Mouse (Mus musculus) Patski (cell line): ENCODE data around the gene Rplp2. TPM values are rescaled to one million over a fixed set of nuclear protein-coding genes. Genes with fewer than 3 reads are reported as not detected.

Experiments
- ATAC-seq: fragments of 100-300 bp; one replicate; pipeline ENCODE4 v1.8.0; 2021
- CTCF ChIA-PET: fragments of 350-600 bp; sonication (Branson Sonifier 250); formaldehyde crosslinking; loops from one replicate; lab custom pipeline; 2022; ENCODE audit warnings: inconsistent platforms; lab: Charles Lee
- POLR2A ChIA-PET: fragments of 350-600 bp; sonication (Branson Sonifier 250); formaldehyde crosslinking; loops from one replicate; lab custom pipeline; 2022; ENCODE audit warnings: antibody characterized with exemption, inconsistent platforms; lab: Charles Lee
- DNase-seq: peaks from one replicate; pipeline ENCODE4 v3.0.0-alpha.2; 2011; ENCODE audit warnings: low read depth, low spot score
- H3K27me3 ChIP-seq: fragments of 371-371 bp; one replicate; pipeline ENCODE4 v1.5.1; 2021
- CTCF ChIP-seq: fragments of 100-300 bp; IDR thresholded peaks from one replicate; pipeline ENCODE4 v1.5.1; 2021
- in situ Hi-C: fragments of 300-500 bp; cut with MboI; formaldehyde crosslinking; loops from 3 replicates; pipeline ENCODE4 v1.11.1; 2018; ENCODE audit warnings: low pct_unique_long_range_greater_than_20kb, mixed read lengths
- polyA plus RNA-seq: library from polyadenylated mRNA; unstranded; gene quantifications from one replicate; pipeline ENCODE4 v1.2.3, GENCODE M21; 2021

Rplp2 gene
- polyA plus RNA-seq, 1 experiment from 2014 or later = 1,558 TPM

DNA sequence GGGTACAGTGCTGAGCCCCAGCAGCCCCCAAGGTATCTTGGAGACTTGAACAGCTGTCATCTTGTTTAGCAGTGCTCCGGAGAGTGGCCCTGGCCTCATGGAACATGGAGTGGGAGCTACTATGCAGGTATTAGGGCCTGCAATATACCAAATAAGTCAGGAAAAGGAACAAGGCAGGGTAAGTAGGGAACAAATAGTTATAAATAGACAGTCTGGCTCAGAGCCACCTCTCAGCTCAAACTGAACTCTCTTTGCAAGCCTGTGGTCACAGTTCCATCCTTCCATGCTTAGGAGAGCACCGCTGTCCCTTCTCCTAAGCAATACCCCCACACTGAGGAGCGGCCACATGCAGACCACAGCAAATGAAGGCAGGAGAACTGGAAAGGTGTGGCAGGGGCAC lies 50.4 kb downstream of the Rplp2 start:
- no peak for ATAC-seq
- H3K27me3 ChIP-seq = no peaks in the 10 kb centered on the region
- in situ Hi-C loops = no loop called here
- ChIA-PET POLR2A (no interaction called here), CTCF (interaction anchor here (1.1 kb wide), 1 partner anchor 17 kb away, joined by 3 read pairs; no protein-coding TSS in a partner anchor)
- TF ChIP-seq CTCF = no peak
- DNase-seq = no peak

Other genes starting within 250 kb of the Rplp2 start
- 4.5 TPM for gene Lmntd2, start 233.3 kb upstream of the Rplp2 start, polyA plus RNA-seq
- 48.3 TPM for gene Rassf7, start 231.5 kb upstream of the Rplp2 start, polyA plus RNA-seq
- 68.6 TPM for gene Phrf1, start 218.6 kb upstream of the Rplp2 start, polyA plus RNA-seq
- gene Irf7, start 180.9 kb upstream of the Rplp2 start, polyA plus RNA-seq = 10.5 TPM
- not detected for gene Cdhr5, start 170.6 kb upstream of the Rplp2 start, polyA plus RNA-seq
- gene Sct, start 168.2 kb upstream of the Rplp2 start, polyA plus RNA-seq = not detected
- gene Drd4, start 155.4 kb upstream of the Rplp2 start, polyA plus RNA-seq = not detected
- 62.1 TPM for gene Deaf1, start 119.7 kb upstream of the Rplp2 start, polyA plus RNA-seq
- gene Tmem80, start 119.6 kb upstream of the Rplp2 start, polyA plus RNA-seq = 34.0 TPM
- 114 TPM for gene Eps8l2, start 108.5 kb upstream of the Rplp2 start, polyA plus RNA-seq
- gene Taldo1, start 55.2 kb upstream of the Rplp2 start, polyA plus RNA-seq = 512 TPM
- 38.7 TPM for gene Gatd1, start 33.2 kb upstream of the Rplp2 start, polyA plus RNA-seq
- 0.04 TPM for gene Cend1, start 17.9 kb upstream of the Rplp2 start, polyA plus RNA-seq
- gene Slc25a22, start 9.5 kb upstream of the Rplp2 start, polyA plus RNA-seq = 20.6 TPM
- gene Pidd1, start 3.3 kb upstream of the Rplp2 start, polyA plus RNA-seq = 4.9 TPM
- 90.7 TPM for gene Pnpla2, start 7.8 kb downstream of the Rplp2 start, polyA plus RNA-seq
- 9.9 TPM for gene Cracr2b, start 13.7 kb downstream of the Rplp2 start, polyA plus RNA-seq
- 551 TPM for gene Cd151, start 20.0 kb downstream of the Rplp2 start, polyA plus RNA-seq
- 55.2 TPM for gene Polr2l, start 27.8 kb downstream of the Rplp2 start, polyA plus RNA-seq
- gene Tspan4, start 27.9 kb downstream of the Rplp2 start, polyA plus RNA-seq = 479 TPM
- gene Chid1, start 92.5 kb downstream of the Rplp2 start, polyA plus RNA-seq = 41.6 TPM
- gene Ap2a2, start 114.8 kb downstream of the Rplp2 start, polyA plus RNA-seq = 76.4 TPM
- 0.05 TPM for gene Muc6, start 207.9 kb downstream of the Rplp2 start, polyA plus RNA-seq
- gene Muc2, start 243.0 kb downstream of the Rplp2 start, polyA plus RNA-seq = 0.33 TPM